Mouse (Mus musculus): ENCODE measurements around the gene Sstr2.

GRCm38 (mm10) chr11:113609581-113609980, 9.6 kb upstream of the Sstr2 start:
- TF ChIP-seq POLR2A (IDR thresholded peaks at IDR 0.05; ENCODE audit: control insufficient read depth in 1 of 2, insufficient read depth in 1 of 2, low read depth in 1 of 2, low read length in 2 of 2, poor library complexity in 1 of 2), result no peak
- no peak for TF ChIP-seq NRF1 (IDR thresholded peaks at IDR 0.05; ENCODE audit: insufficient read depth, low read depth, low read length, poor library complexity, severe bottlenecking)
- TF ChIP-seq EP300 (IDR thresholded peaks at IDR 0.05; ENCODE audit: low read depth in 1 of 2, low read length in 2 of 2), result no peak
- TF ChIP-seq CTCF (IDR thresholded peaks at IDR 0.05 in 2 of 3, conservative IDR thresholded peaks at IDR 0.05 in 1 of 3; ENCODE audit: control insufficient read depth in 1 of 3, insufficient read depth in 1 of 3, low read depth in 2 of 3, low read length in 3 of 3, poor library complexity in 1 of 3, severe bottlenecking in 1 of 3), result no peak
- TF ChIP-seq GATA1 (IDR thresholded peaks at IDR 0.05; ENCODE audit: low read depth, low read length), result no peak
- TF ChIP-seq TAL1 (IDR thresholded peaks at IDR 0.05; ENCODE audit: low read length), result no peak
- TF ChIP-seq ZMIZ1 (IDR thresholded peaks at IDR 0.05; ENCODE audit: low read depth, low read length), result no peak
- no peak for TF ChIP-seq NELFE (IDR thresholded peaks at IDR 0.05; ENCODE audit: low read depth, low read length)
- TF ChIP-seq MEF2A (IDR thresholded peaks at IDR 0.05; ENCODE audit: extremely low read depth, insufficient replicate concordance, low read depth, low read length, poor library complexity, severe bottlenecking), result no peak

Data from MEL (cell line).